ENCODE assay signal across 9 mouse cellular contexts in the genomic region with DNA sequence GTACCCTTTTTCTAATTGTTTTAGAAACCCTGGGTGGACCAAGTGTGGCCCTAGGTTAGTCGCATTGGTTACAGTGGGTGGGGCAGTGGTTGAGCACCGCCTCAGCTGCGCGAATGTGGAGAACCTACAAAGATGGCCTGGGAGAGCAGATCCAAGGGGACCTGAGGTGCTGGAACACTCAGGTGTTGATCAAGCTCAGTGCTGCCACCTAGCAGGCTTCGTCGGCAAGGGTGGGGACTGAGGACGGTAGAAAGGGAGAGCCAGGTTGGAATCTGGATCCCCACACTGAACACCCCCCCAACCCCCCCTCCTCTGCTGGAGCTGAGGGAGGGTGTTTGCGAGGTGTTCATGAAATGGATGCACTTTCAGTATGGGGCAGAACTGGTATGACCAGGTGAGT. TPM values are rescaled to one million over a fixed set of nuclear protein-coding genes. Genes with fewer than 3 reads are reported as not detected.
A peak's percentile ranks its signal among the peaks of the same experiment; 100 is the strongest.
DNase-seq lines count a peak whose midpoint lies in the region; ATAC-seq and TF ChIP-seq lines count a peak whose summit lies in the region.
"Had no signal": no experiment of that assay in that cellular context is flagged by ENCODE, and none has a peak within 500 bp of the region (broad histone marks: within the 10 kb centered on the region; RNA-seq: fewer than 3 reads in every experiment).

No protein-coding gene starts in this region.

- no peak overlapping the region for H3K27ac ChIP-seq in kidney, embryonic 14.5 days (ENCODE audit: low read depth, low read length)
- H3K27ac ChIP-seq in liver, embryonic 14.5 days, result no peak overlapping the region
- no peak overlapping the region for H3K27ac ChIP-seq in heart, embryonic 10.5 days
- H3K27ac ChIP-seq: embryonic facial prominence, embryonic 15.5 days had no signal

- no peak for TF ChIP-seq EP300 in liver, embryonic 14.5 days (IDR thresholded peaks at IDR 0.05; ENCODE audit: low read depth)

- peak; percentile 70 for TF ChIP-seq CTCF in liver, embryonic 14.5 days (IDR thresholded peaks at IDR 0.05; ENCODE audit: low read depth)

- H3K9ac ChIP-seq in kidney, embryonic 14.5 days (ENCODE audit: low read depth, low read length), result no peak overlapping the region
- no peak overlapping the region for H3K9ac ChIP-seq in liver, embryonic 14.5 days (replicated peaks)
- H3K9ac ChIP-seq: embryonic facial prominence, embryonic 15.5 days had no signal

- WGBS in kidney, embryonic 14.5 days, result 18% methylated on average over 8 of the region's 8 CpGs
- 13% methylated on average over 8 of the region's 8 CpGs for WGBS in liver, embryonic 14.5 days (ENCODE audit: insufficient replicate concordance)
- WGBS in heart, embryonic 10.5 days, result 12% methylated on average over 8 of the region's 8 CpGs

- peak; percentile 61 for DNase-seq in kidney, adult 18-20 months
- DNase-seq in B cell, adult 2 months, result peak; percentile 33
- peak; percentile 87 for DNase-seq in ZHBTc4 (ENCODE audit: low read depth, low spot score)
- peak; percentile 66 for DNase-seq in embryo, embryonic 11 days
- peak in 2 of 3 experiments; percentile 15 to 16 for DNase-seq in liver, embryonic 14.5 days (ENCODE audit: low read depth in 3 of 3, low spot score in 3 of 3)
- DNase-seq in thymus, postnatal 25 days, result peak; percentile 38
- no peak for DNase-seq in heart, embryonic 10.5 days (ENCODE audit: low spot score)

- no peak overlapping the region for H3K4me2 ChIP-seq in kidney, embryonic 14.5 days (replicated peaks; ENCODE audit: low read depth, low read length)
- H3K4me2 ChIP-seq in liver, embryonic 14.5 days (ENCODE audit: low read depth), result no peak overlapping the region
- H3K4me2 ChIP-seq: embryonic facial prominence, embryonic 15.5 days had no signal

- H3K4me1 ChIP-seq in kidney, embryonic 14.5 days (ENCODE audit: control insufficient read depth, insufficient read depth, low read length), result peaks cover 7% of the 10 kb centered on the region; the same call in 1 of the 2 replicates
- H3K4me1 ChIP-seq in liver, embryonic 14.5 days (replicated peaks; ENCODE audit: control insufficient read depth in 2 of 2, insufficient read depth in 2 of 2, low read length in 1 of 2), result 0 out of 4 replicates have a peak, but pooled peaks cover 0 to 2% of the 10 kb centered on the region in 2 experiments
- H3K4me1 ChIP-seq in heart, embryonic 10.5 days, result peaks cover 8% of the 10 kb centered on the region

- no peak overlapping the region for H3K4me3 ChIP-seq in kidney, embryonic 14.5 days (ENCODE audit: low read length)
- H3K4me3 ChIP-seq in liver, embryonic 14.5 days (ENCODE audit: insufficient read depth in 1 of 2, low read depth in 2 of 2, low read length in 2 of 2), result no peak overlapping the region
- H3K4me3 ChIP-seq in heart, embryonic 10.5 days, result no peak overlapping the region
- H3K4me3 ChIP-seq: embryonic facial prominence, embryonic 15.5 days had no signal

- no peaks in the 10 kb centered on the region for H3K9me3 ChIP-seq in kidney, embryonic 14.5 days (ENCODE audit: control insufficient read depth, low read length)
- no peaks in the 10 kb centered on the region for H3K9me3 ChIP-seq in liver, embryonic 14.5 days (ENCODE audit: control insufficient read depth, low read length)
- H3K9me3 ChIP-seq in heart, embryonic 10.5 days, result no peaks in the 10 kb centered on the region
- H3K9me3 ChIP-seq: embryonic facial prominence, embryonic 15.5 days had no signal

- ATAC-seq in kidney, embryonic 14.5 days (ENCODE audit: low FRiP score, low TSS enrichment), result no peak
- ATAC-seq in liver, embryonic 14.5 days (ENCODE audit: insufficient read depth), result no peak

- no peaks in the 10 kb centered on the region for H3K36me3 ChIP-seq in kidney, embryonic 14.5 days (ENCODE audit: control insufficient read depth, insufficient read depth, low read length)
- H3K36me3 ChIP-seq in liver, embryonic 14.5 days (replicated peaks; ENCODE audit: control insufficient read depth, insufficient read depth, low read depth), result no peaks in the 10 kb centered on the region
- H3K36me3 ChIP-seq in heart, embryonic 10.5 days, result no peaks in the 10 kb centered on the region
- H3K36me3 ChIP-seq: embryonic facial prominence, embryonic 15.5 days had no signal

- 0 out of 2 replicates have a peak, but pooled peaks cover 6% of the 10 kb centered on the region for H3K27me3 ChIP-seq in kidney, embryonic 14.5 days (ENCODE audit: control insufficient read depth, insufficient read depth, low read length)
- H3K27me3 ChIP-seq in liver, embryonic 14.5 days (ENCODE audit: control insufficient read depth, insufficient read depth, low read length), result no peaks in the 10 kb centered on the region; the same call in 1 of the 2 replicates
- H3K27me3 ChIP-seq in heart, embryonic 10.5 days (ENCODE audit: insufficient read depth, poor library complexity, severe bottlenecking), result peaks cover 99% of the 10 kb centered on the region

RNA-seq across cellular contexts. Expression of gene Nr5a1, which starts 22.8 kb away (rescaled TPM):
- 0.13 and 0.23 TPM in 2 replicates for polyA plus RNA-seq in kidney, embryonic 14.5 days (2014; fragmentation: Nextera tagmentation; extraction: Ambion mirVana)
- not detected in 2 replicates for polyA plus RNA-seq in liver, embryonic 14.5 days (2012; rRNA removed)
- polyA plus RNA-seq in liver, embryonic 14.5 days (2014; fragmentation: Nextera tagmentation; extraction: Ambion mirVana), result not detected in 2 replicates
- polyA plus RNA-seq in heart, embryonic 10.5 days (2016; fragmentation: Nextera tagmentation; extraction: Ambion mirVana), result not detected in 2 replicates

RNA-seq across cellular contexts. Expression of gene Psmb7, which starts 47.7 kb away (rescaled TPM):
- 287 and 379 TPM in 2 replicates for polyA plus RNA-seq in kidney, embryonic 14.5 days (2014; fragmentation: Nextera tagmentation; extraction: Ambion mirVana)
- 116 and 152 TPM in 2 replicates for polyA plus RNA-seq in liver, embryonic 14.5 days (2012; rRNA removed)
- 179 and 181 TPM in 2 replicates for polyA plus RNA-seq in liver, embryonic 14.5 days (2014; fragmentation: Nextera tagmentation; extraction: Ambion mirVana)
- 262 and 309 TPM in 2 replicates for polyA plus RNA-seq in heart, embryonic 10.5 days (2016; fragmentation: Nextera tagmentation; extraction: Ambion mirVana)
